Mouse (Mus musculus) Muller cell, postnatal 12 days (primary cell): ENCODE measurements around the gene Ppp4r2.
"Not testable (repeated sequence)": the region's sequence is repeated elsewhere in the genome, so short reads cannot be mapped to it uniquely, and the experiment has no call there.

Experiments
- DNase-seq: peaks from one replicate; pipeline ENCODE4 v3.0.0-alpha.2; 2015; ENCODE audit errors: inconsistent ontology term

Ppp4r2 gene

DNA sequence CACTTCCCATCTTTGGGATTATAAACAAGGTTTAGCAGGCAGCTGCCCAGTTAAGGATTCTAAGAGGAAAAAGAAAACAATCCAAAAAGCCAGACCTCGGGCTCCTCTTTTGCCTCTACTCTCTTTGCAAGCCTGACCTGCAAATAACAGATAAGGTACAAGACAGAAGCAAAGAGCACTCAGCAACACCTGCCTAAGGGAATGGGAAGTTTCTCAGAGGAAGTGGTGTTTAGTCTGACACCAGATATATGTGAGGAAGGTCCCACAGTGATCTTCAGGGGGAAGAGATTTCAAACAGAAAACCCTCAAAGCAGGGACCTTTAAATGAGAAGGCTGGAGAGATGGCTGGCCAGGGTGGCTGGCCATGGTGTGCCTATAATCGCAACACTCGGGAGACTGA is 2.2 kb upstream of the Ppp4r2 start:
- no peak for DNase-seq

- DNase-seq, result no peak
Measured at GRCm38 (mm10) chr6:100831751-100832150, 1.7 kb upstream of the Ppp4r2 start.

DNA sequence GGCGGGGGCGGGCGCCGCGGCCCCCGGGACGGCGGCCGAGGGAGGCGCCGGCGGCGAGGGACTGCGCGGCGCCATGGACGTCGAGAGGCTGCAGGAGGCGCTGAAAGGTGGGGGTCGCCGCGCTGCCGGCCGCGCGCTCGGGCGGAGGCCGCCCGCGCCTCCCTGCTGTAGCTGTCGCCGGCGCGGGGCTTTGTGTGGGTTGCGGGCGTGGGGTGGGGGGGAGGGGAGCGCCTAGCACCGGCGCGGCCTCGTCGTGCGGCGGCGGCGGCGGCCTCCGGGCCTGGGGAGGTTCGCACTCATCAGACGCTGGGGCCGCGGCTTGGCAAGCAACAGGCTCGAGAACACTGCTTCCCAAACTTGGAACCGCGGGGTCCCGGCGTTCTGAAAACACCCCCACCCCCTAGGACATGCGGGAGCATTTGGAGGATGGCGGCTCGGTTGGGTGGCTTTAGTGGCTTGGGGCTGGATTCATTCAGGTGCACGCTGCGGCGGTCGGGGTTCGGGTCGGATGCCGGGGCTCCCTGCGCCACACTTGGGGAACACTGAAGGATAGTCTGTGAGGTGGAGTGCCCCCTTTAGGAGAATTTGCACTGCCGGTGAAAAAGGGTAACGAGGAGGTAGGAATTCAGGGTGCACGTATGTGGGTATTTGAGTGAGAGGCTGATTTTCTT is 524 bp downstream of the Ppp4r2 start:
- DNase-seq, result peak; percentile 70

GRCm38 (mm10) chr6:100834489-100835160 is 1.2 kb downstream of the Ppp4r2 start:
- peak; percentile 9 for DNase-seq

GRCm38 (mm10) chr6:100845058-100845457 is 11.6 kb downstream of the Ppp4r2 start:
- DNase-seq, result no peak

DNA sequence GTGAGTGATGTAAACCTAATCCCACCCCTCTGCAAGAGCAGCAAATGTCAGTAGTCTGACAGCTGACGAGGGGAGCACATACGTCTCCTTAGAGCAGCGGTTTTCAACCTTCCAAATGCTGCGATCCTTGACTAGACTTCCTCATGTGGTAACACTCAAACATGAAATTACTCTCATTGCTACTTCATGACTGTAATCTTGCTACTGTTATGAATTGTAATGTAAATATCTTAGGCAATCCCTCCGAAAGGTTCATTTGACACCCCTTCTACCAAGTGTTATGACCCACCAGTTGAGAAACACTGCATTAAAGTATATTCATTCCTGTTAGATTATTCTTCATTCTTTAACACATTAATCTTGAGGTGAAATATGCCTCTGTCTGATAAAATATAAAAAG is 13.8 kb downstream of the Ppp4r2 start:
- no peak for DNase-seq

DNA sequence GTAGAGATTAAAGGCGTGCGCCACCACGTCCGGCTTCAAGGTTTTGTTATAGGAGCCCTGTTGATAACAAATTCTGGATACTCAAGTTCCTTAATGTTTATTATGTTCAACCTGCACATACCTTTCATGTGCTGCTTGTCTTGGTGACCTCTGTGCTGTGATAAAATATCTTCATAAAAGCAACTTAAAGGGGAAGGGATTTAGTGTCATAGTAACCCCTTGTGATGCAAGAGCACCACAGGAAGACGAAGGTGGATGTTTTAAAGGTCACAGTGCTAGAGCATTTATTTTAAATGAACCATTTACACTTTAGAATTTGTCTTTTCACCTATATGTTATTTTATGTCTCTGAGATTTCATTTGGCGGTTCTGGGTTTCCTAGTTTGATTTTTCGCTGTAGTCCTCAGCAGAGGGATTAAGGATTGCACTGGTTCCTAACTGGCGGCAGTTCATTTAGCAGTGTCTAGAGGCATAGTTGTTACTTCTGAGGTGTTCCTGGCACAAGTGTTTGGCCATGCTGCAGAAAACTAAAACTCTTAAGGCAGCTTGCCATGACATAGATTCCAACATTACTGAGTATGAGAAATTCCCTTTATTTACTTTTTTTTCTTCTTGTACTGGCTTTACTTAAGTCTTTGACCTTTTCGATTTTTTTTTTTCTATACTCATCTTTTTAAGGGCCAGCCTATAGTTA is 15.4 kb downstream of the Ppp4r2 start:
- no peak for DNase-seq

- DNase-seq, result no peak
Measured at GRCm38 (mm10) chr6:100850671-100851081, 17.3 kb downstream of the Ppp4r2 start.

- DNase-seq, result no peak
Measured at GRCm38 (mm10) chr6:100851083-100851482, 17.7 kb downstream of the Ppp4r2 start.

- DNase-seq, result no peak
Measured at GRCm38 (mm10) chr6:100865321-100865720, 31.9 kb downstream of the Ppp4r2 start.

GRCm38 (mm10) chr6:100865788-100866187 is 32.4 kb downstream of the Ppp4r2 start:
- not testable (repeated sequence) for DNase-seq

- not testable (repeated sequence) for DNase-seq
Measured at GRCm38 (mm10) chr6:100866246-100866645, 32.8 kb downstream of the Ppp4r2 start.

- no peak for DNase-seq
Measured at GRCm38 (mm10) chr6:100868863-100869262, 35.4 kb downstream of the Ppp4r2 start.

DNA sequence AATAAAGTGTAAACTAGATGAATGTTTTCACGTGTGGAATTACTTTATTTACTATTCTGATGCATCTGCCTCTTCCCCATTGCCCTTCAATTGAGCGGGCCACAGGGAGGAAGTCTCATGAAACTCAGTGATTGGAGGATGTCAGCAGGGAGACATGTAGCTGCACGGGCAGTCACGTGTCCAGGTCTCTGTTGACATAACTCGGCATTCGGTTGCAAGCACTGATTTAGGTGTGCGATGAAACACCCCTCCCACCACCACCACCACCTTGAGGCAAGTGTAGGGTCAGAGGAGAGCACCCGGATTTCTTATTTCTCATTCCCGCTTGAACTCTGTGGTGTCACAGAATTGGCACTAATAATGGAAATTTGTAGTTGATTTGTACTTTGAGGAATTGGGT is 36.5 kb downstream of the Ppp4r2 start:
- DNase-seq, result no peak

- no peak for DNase-seq
Measured at GRCm38 (mm10) chr6:100873191-100873590, 39.8 kb downstream of the Ppp4r2 start.

- DNase-seq, result peak; percentile 21
Measured at GRCm38 (mm10) chr6:100875862-100876623, 42.6 kb downstream of the Ppp4r2 start.

DNA sequence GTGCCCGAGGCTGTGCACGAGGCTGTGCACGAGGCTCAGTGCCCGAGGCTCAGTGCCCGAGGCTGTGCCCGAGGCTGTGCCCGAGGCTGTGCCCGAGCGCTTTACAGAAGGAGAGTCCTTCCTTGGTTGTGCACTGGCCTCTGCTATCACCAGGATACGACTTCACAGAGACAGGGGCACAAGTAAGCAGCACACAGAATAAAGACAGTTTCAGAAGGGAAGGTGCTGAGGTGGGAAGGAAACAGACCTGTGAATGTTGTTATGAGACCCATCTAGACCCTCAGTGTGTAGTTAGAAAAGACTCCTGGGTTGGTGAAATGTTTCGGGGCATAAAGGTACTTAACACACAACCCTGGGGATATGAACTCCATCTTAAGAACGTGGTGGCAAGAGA is 43.2 kb downstream of the Ppp4r2 start:
- DNase-seq, result no peak

DNA sequence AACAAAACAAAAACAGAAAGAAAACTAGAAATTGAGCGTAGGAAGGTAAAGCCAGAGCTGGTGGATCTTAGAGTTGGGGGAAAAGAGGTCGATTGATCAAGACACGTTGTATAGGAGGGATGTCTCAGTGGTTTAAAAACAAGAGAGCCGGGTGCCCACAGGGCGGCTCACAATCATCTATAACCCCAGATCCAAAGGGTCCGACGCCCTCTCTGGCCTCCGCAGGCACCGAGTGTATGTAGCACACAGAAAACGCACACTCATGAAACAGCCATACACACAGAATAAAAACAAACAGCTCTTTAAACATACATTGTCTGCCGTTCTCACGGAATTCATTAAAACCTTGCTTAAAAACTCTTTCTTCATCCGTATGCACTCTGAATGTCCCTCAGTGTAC is 45.1 kb downstream of the Ppp4r2 start:
- no peak for DNase-seq

GRCm38 (mm10) chr6:100879607-100880006 is 46.2 kb downstream of the Ppp4r2 start:
- DNase-seq, result no peak

DNA sequence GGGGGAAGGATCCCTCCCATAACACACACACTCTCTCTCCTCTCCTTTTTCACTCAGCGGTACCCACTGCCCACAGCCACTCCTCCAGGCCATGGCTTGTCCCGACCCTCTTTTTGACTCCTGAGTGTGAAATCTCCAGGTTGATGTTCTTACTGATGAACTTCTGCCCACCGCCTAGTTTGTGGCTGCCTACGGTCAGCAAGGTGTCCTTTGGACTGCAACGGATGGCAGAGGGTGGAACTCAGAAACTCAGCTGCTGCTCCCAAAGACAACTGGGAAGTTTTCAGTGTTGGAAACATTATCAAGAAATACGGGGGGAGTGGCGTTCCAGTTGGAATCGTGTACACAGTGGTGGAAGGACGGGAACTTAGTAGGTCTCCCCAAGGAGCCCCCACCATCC is 48.2 kb downstream of the Ppp4r2 start:
- no peak for DNase-seq

GRCm38 (mm10) chr6:100882381-100883213 is 49.2 kb downstream of the Ppp4r2 start:
- DNase-seq, result peak; percentile 67
